Mouse (Mus musculus) lung, embryonic 14.5 days (tissue): ENCODE data around the gene Heatr5b. TPM values are rescaled to one million over a fixed set of nuclear protein-coding genes. Genes with fewer than 3 reads are reported as not detected.

Source experiments
- ATAC-seq: fragments of 200-750 bp; cut with Nextera tagmentation; 2 replicates; pipeline ENCODE4 v1.8.0; 2017; ENCODE audit warnings: mild to moderate bottlenecking, moderate TSS enrichment, moderate library complexity; ENCODE audit not compliant: insufficient read depth
- DNase-seq: peaks from one replicate; pipeline ENCODE4 v3.0.0-alpha.2; 2015
- H3K27ac ChIP-seq: fragments of 300-500 bp; sonication (generic); 2 replicates; pipeline ENCODE4 v1.5.1; 2014; ENCODE audit warnings: low read depth, mild to moderate bottlenecking, moderate library complexity
- H3K27me3 ChIP-seq: fragments of 300-500 bp; sonication (generic); 2 replicates; pipeline ENCODE4 v1.6.1; 2014; ENCODE audit warnings: low read length, control low read depth; ENCODE audit not compliant: insufficient read depth
- H3K36me3 ChIP-seq: fragments of 300-500 bp; sonication (generic); 2 replicates; pipeline ENCODE4 v1.6.1; 2014; ENCODE audit warnings: control low read depth; ENCODE audit not compliant: insufficient read depth
- H3K4me1 ChIP-seq: fragments of 300-500 bp; sonication (generic); 2 replicates; pipeline ENCODE4 v1.6.1; 2014; ENCODE audit warnings: antibody characterized with exemption, control low read depth; ENCODE audit not compliant: insufficient read depth
- H3K4me2 ChIP-seq: fragments of 300-500 bp; sonication (generic); 2 replicates; pipeline ENCODE4 v1.6.1; 2014; ENCODE audit warnings: mild to moderate bottlenecking
- H3K4me3 ChIP-seq: fragments of 300-500 bp; sonication (generic); 2 replicates; pipeline ENCODE4 v1.5.1; 2014; ENCODE audit warnings: low read depth, low read length
- H3K9ac ChIP-seq: fragments of 300-500 bp; sonication (generic); 2 replicates; pipeline ENCODE4 v1.6.1; 2014
- H3K9me3 ChIP-seq: fragments of 300-500 bp; sonication (generic); 2 replicates; pipeline ENCODE4 v1.6.1; 2016; ENCODE audit warnings: low read depth, low read length, control low read depth
- CTCF ChIP-seq: IDR thresholded peaks from 2 replicates; pipeline ENCODE4 v1.5.1; 2016; ENCODE audit warnings: antibody characterized with exemption, low read depth
- WGBS: fragments of 180-500 bp; shearing (Covaris S2); extraction: QIAGEN DNeasy Blood & Tissue Kit; methylation state at CpG from one replicate; pipeline ENCODE4 v1.1.7; 2014; 5-methylcytosine and 5-hydroxymethylcytosine counted together
- polyA plus RNA-seq: library from polyadenylated mRNA; unstranded; fragments of >200 nt; fragmentation: Nextera tagmentation; extraction: Ambion mirVana; gene quantifications from 2 replicates; pipeline ENCODE4 v1.2.1, GENCODE M21; 2014

Heatr5b gene
- polyA plus RNA-seq, 1 experiment from 2014 or later = 15.0 TPM

- H3K9ac ChIP-seq = no peak overlapping the region
- H3K36me3 ChIP-seq = peaks cover 70% of the 10 kb centered on the region
- no peak overlapping the region for H3K27ac ChIP-seq
- ATAC-seq = no peak
- H3K4me2 ChIP-seq = no peak overlapping the region
- no peak overlapping the region for H3K4me3 ChIP-seq
- no peak for DNase-seq
- H3K4me1 ChIP-seq = no peaks in the 10 kb centered on the region
- WGBS = 90% methylated on average over 7 of the region's 7 CpGs
- TF ChIP-seq CTCF = no peak
- H3K27me3 ChIP-seq = no peaks in the 10 kb centered on the region
- H3K9me3 ChIP-seq = no peaks in the 10 kb centered on the region
Measured at GRCm38 (mm10) chr17:78842271-78842928, 7.2 kb upstream of the Heatr5b start.

- Histone ChIP-seq H3K9ac (peak overlapping the region; percentile 68), H3K4me2 (peak overlapping the region; percentile 85), H3K36me3 (peaks cover 21% of the 10 kb centered on the region), H3K27ac (peak overlapping the region; percentile 86), H3K27me3 (no peaks in the 10 kb centered on the region), H3K4me3 (peak overlapping the region; percentile 84), H3K9me3 (no peaks in the 10 kb centered on the region), H3K4me1 (no peaks in the 10 kb centered on the region)
- TF ChIP-seq CTCF = 0 out of 2 replicates have a peak, but pooled peaks have one; percentile 10
- DNase-seq (peak; percentile 37), ATAC-seq (no peak)
- WGBS = 27% methylated on average over 2 of the region's 2 CpGs
Measured at GRCm38 (mm10) chr17:78836056-78836455, 892 bp upstream of the Heatr5b start.

- H3K36me3 ChIP-seq = peaks cover 47% of the 10 kb centered on the region
- WGBS = 78% methylated on average over 13 of the region's 13 CpGs
- no peak overlapping the region for H3K27ac ChIP-seq
Measured at GRCm38 (mm10) chr17:78824346-78824745, 10.8 kb downstream of the Heatr5b start.

GRCm38 (mm10) chr17:78809582-78809981, 25.6 kb downstream of the Heatr5b start:
- Histone ChIP-seq H3K36me3 (peaks cover 37% of the 10 kb centered on the region), H3K9me3 (no peaks in the 10 kb centered on the region), H3K4me2 (no peak overlapping the region), H3K27ac (no peak overlapping the region), H3K27me3 (no peaks in the 10 kb centered on the region), H3K9ac (no peak overlapping the region), H3K4me3 (no peak overlapping the region), H3K4me1 (no peaks in the 10 kb centered on the region)
- no peak for TF ChIP-seq CTCF
- DNase-seq (no peak), ATAC-seq (no peak)
- WGBS = 92% methylated on average over 3 of the region's 3 CpGs

More at GRCm38 (mm10) chr17:78824346-78824745, 10.8 kb downstream of the Heatr5b start:
- H3K4me2 ChIP-seq = no peak overlapping the region
- no peak for DNase-seq
- no peak overlapping the region for H3K9ac ChIP-seq
- no peaks in the 10 kb centered on the region for H3K4me1 ChIP-seq
- ATAC-seq = no peak
- no peaks in the 10 kb centered on the region for H3K27me3 ChIP-seq
- TF ChIP-seq CTCF = no peak
- no peak overlapping the region for H3K4me3 ChIP-seq
- H3K9me3 ChIP-seq = no peaks in the 10 kb centered on the region

- Histone ChIP-seq H3K4me1 (no peaks in the 10 kb centered on the region), H3K9me3 (no peaks in the 10 kb centered on the region), H3K4me2 (no peak overlapping the region), H3K27me3 (no peaks in the 10 kb centered on the region), H3K36me3 (peaks cover 34% of the 10 kb centered on the region), H3K27ac (no peak overlapping the region), H3K4me3 (no peak overlapping the region), H3K9ac (no peak overlapping the region)
- TF ChIP-seq CTCF = peak; percentile 60
- peak; percentile 46 for DNase-seq
- ATAC-seq = no peak
Measured at GRCm38 (mm10) chr17:78809019-78809418, 26.1 kb downstream of the Heatr5b start.

GRCm38 (mm10) chr17:78797222-78797621, 37.9 kb downstream of the Heatr5b start:
- Histone ChIP-seq H3K4me2 (no peak overlapping the region), H3K4me1 (no peaks in the 10 kb centered on the region), H3K27me3 (no peaks in the 10 kb centered on the region), H3K4me3 (no peak overlapping the region), H3K9me3 (no peaks in the 10 kb centered on the region), H3K27ac (no peak overlapping the region), H3K36me3 (peaks cover 47% of the 10 kb centered on the region), H3K9ac (no peak overlapping the region)
- DNase-seq = no peak
- no peak for TF ChIP-seq CTCF
- WGBS = 95% methylated on average over 1 of the region's 1 CpGs
- no peak for ATAC-seq

- no peak overlapping the region for H3K9ac ChIP-seq
Measured at GRCm38 (mm10) chr17:78794390-78794789, 40.8 kb downstream of the Heatr5b start.

More at GRCm38 (mm10) chr17:78794390-78794789, 40.8 kb downstream of the Heatr5b start:
- no peaks in the 10 kb centered on the region for H3K4me1 ChIP-seq
- ATAC-seq (no peak), DNase-seq (no peak)
- TF ChIP-seq CTCF = no peak
- WGBS = 83% methylated on average over 5 of the region's 5 CpGs
- no peak overlapping the region for H3K4me3 ChIP-seq
- H3K27ac ChIP-seq = no peak overlapping the region
- H3K36me3 ChIP-seq = peaks cover 50% of the 10 kb centered on the region
- H3K27me3 ChIP-seq = no peaks in the 10 kb centered on the region
- H3K9me3 ChIP-seq = no peaks in the 10 kb centered on the region
- no peak overlapping the region for H3K4me2 ChIP-seq
